Mouse (Mus musculus): ENCODE measurements around the gene Srbd1. TPM values are rescaled to one million over a fixed set of nuclear protein-coding genes. Genes with fewer than 3 reads are reported as not detected.
A peak's percentile ranks its signal among the peaks of the same experiment; 100 is the strongest.

Srbd1 gene
- polyA plus RNA-seq (2011; ENCODE audit: insufficient read depth, insufficient read length, low read depth, missing spikeins): 42.5 and 44.4 TPM in 2 replicates

- peaks cover 12% of the 10 kb centered on the region for H3K36me3 ChIP-seq (ENCODE audit: control insufficient read depth, insufficient read depth, low read length, poor library complexity, severe bottlenecking)
- no peaks in the 10 kb centered on the region for H3K9me3 ChIP-seq (replicated peaks; ENCODE audit: control insufficient read depth, insufficient read depth, low read length, poor library complexity, severe bottlenecking)
- H3K27ac ChIP-seq (ENCODE audit: insufficient read depth, low read length): peak within 1 kb of the TSS; percentile 36
- no peaks in the 10 kb centered on the region for H3K4me1 ChIP-seq (ENCODE audit: control insufficient read depth, insufficient read depth, low read length)
- H3K4me3 ChIP-seq (ENCODE audit: low read depth, low read length): peak within 1 kb of the TSS; percentile 88
- peak within 1 kb of the TSS; percentile 83 for H3K9ac ChIP-seq (ENCODE audit: low read depth, poor library complexity, severe bottlenecking)
- no peaks in the 10 kb centered on the region for H3K27me3 ChIP-seq (ENCODE audit: control insufficient read depth, insufficient read depth, low read length, poor library complexity, severe bottlenecking)
- no peak for TF ChIP-seq EP300 (IDR thresholded peaks at IDR 0.05; ENCODE audit: insufficient read depth, low read depth, low read length)
- TF ChIP-seq POLR2A (IDR thresholded peaks at IDR 0.05; ENCODE audit: insufficient read depth, low read length): peak; percentile 35
- no peak for TF ChIP-seq CTCF (IDR thresholded peaks at IDR 0.05; ENCODE audit: low read depth, low read length)
These were observed at the start of gene Srbd1 for GRCm38 (mm10) chr17:86145079-86145951. Srbd1 (minus strand) TSS chr17:86145175.

DNA sequence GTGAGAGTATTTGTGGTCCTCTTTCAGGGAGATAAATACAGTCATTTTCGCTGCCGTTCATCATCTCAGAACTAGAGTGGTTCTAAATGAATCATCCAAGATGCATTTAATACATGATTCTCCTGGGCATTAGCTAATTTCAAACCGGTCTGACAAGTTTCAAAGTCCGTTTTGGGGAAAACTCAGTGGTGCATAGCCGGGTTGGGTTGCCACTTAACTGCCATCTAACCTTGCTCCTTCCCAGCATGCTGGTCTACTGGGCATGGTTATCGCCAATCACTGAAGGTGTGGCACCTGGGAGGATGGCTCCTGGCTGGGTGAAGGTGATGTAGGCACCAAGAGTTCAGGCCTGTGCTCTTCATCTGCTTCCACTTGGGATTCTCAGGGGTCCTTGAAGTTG, 49.0 kb upstream of the Srbd1 start:
- no peak overlapping the region for H3K27ac ChIP-seq (ENCODE audit: insufficient read depth, low read length)
- H3K9ac ChIP-seq (ENCODE audit: low read depth, poor library complexity, severe bottlenecking): no peak overlapping the region
- H3K4me1 ChIP-seq (ENCODE audit: control insufficient read depth, insufficient read depth, low read length): no peaks in the 10 kb centered on the region
- TF ChIP-seq POLR2A (IDR thresholded peaks at IDR 0.05; ENCODE audit: insufficient read depth, low read length): no peak
- TF ChIP-seq CTCF (IDR thresholded peaks at IDR 0.05; ENCODE audit: low read depth, low read length): no peak
- TF ChIP-seq EP300 (IDR thresholded peaks at IDR 0.05; ENCODE audit: insufficient read depth, low read depth, low read length): no peak
- no peak overlapping the region for H3K4me3 ChIP-seq (ENCODE audit: low read depth, low read length)
- no peaks in the 10 kb centered on the region for H3K27me3 ChIP-seq (ENCODE audit: control insufficient read depth, insufficient read depth, low read length, poor library complexity, severe bottlenecking)
- H3K9me3 ChIP-seq (replicated peaks; ENCODE audit: control insufficient read depth, insufficient read depth, low read length, poor library complexity, severe bottlenecking): no peaks in the 10 kb centered on the region
- H3K36me3 ChIP-seq (ENCODE audit: control insufficient read depth, insufficient read depth, low read length, poor library complexity, severe bottlenecking): no peaks in the 10 kb centered on the region

GRCm38 (mm10) chr17:86187777-86188176, 42.8 kb upstream of the Srbd1 start:
- no peak for TF ChIP-seq EP300 (IDR thresholded peaks at IDR 0.05; ENCODE audit: insufficient read depth, low read depth, low read length)
- Histone ChIP-seq H3K9ac (ENCODE audit: low read depth, poor library complexity, severe bottlenecking) (no peak overlapping the region), H3K27ac (ENCODE audit: insufficient read depth, low read length) (no peak overlapping the region), H3K4me1 (ENCODE audit: control insufficient read depth, insufficient read depth, low read length) (no peaks in the 10 kb centered on the region), H3K9me3 (replicated peaks; ENCODE audit: control insufficient read depth, insufficient read depth, low read length, poor library complexity, severe bottlenecking) (no peaks in the 10 kb centered on the region), H3K4me3 (ENCODE audit: low read depth, low read length) (no peak overlapping the region), H3K36me3 (ENCODE audit: control insufficient read depth, insufficient read depth, low read length, poor library complexity, severe bottlenecking) (no peaks in the 10 kb centered on the region), H3K27me3 (ENCODE audit: control insufficient read depth, insufficient read depth, low read length, poor library complexity, severe bottlenecking) (no peaks in the 10 kb centered on the region)

DNA sequence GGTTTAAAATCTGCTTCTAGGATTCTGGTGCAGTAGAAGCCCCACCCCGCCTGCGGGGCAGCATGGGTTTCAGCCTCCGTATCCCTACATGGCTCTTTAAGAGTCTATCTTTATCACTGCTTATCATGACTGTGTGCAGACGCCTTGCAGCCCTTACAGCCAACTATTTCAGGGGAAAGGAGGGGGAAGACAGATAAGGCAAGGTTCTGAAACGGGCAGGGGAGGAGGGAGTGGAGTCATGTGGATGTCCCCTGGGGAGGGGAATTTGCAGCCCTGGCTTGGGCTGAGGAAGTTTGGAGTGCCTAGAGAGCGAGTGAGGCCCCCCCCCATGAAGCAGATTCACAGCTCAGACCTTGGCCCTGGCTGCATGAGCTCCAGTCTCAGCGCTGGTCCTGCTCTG, 40.6 kb upstream of the Srbd1 start:
- Histone ChIP-seq H3K4me1 (ENCODE audit: control insufficient read depth, insufficient read depth, low read length) (no peaks in the 10 kb centered on the region), H3K36me3 (ENCODE audit: control insufficient read depth, insufficient read depth, low read length, poor library complexity, severe bottlenecking) (no peaks in the 10 kb centered on the region), H3K27me3 (ENCODE audit: control insufficient read depth, insufficient read depth, low read length, poor library complexity, severe bottlenecking) (no peaks in the 10 kb centered on the region), H3K9me3 (replicated peaks; ENCODE audit: control insufficient read depth, insufficient read depth, low read length, poor library complexity, severe bottlenecking) (no peaks in the 10 kb centered on the region), H3K9ac (ENCODE audit: low read depth, poor library complexity, severe bottlenecking) (no peak overlapping the region), H3K4me3 (ENCODE audit: low read depth, low read length) (no peak overlapping the region), H3K27ac (ENCODE audit: insufficient read depth, low read length) (no peak overlapping the region)
- TF ChIP-seq POLR2A (IDR thresholded peaks at IDR 0.05; ENCODE audit: insufficient read depth, low read length): no peak
- no peak for TF ChIP-seq CTCF (IDR thresholded peaks at IDR 0.05; ENCODE audit: low read depth, low read length)

- no peak overlapping the region for H3K27ac ChIP-seq (ENCODE audit: insufficient read depth, low read length)
- no peaks in the 10 kb centered on the region for H3K36me3 ChIP-seq (ENCODE audit: control insufficient read depth, insufficient read depth, low read length, poor library complexity, severe bottlenecking)
- no peak overlapping the region for H3K4me3 ChIP-seq (ENCODE audit: low read depth, low read length)
- TF ChIP-seq EP300 (IDR thresholded peaks at IDR 0.05; ENCODE audit: insufficient read depth, low read depth, low read length) (no peak), CTCF (IDR thresholded peaks at IDR 0.05; ENCODE audit: low read depth, low read length) (no peak), POLR2A (IDR thresholded peaks at IDR 0.05; ENCODE audit: insufficient read depth, low read length) (no peak)
- no peaks in the 10 kb centered on the region for H3K27me3 ChIP-seq (ENCODE audit: control insufficient read depth, insufficient read depth, low read length, poor library complexity, severe bottlenecking)
- no peak overlapping the region for H3K9ac ChIP-seq (ENCODE audit: low read depth, poor library complexity, severe bottlenecking)
- H3K4me1 ChIP-seq (ENCODE audit: control insufficient read depth, insufficient read depth, low read length): no peaks in the 10 kb centered on the region
- H3K9me3 ChIP-seq (replicated peaks; ENCODE audit: control insufficient read depth, insufficient read depth, low read length, poor library complexity, severe bottlenecking): no peaks in the 10 kb centered on the region
These were observed 39.7 kb upstream of the Srbd1 start for GRCm38 (mm10) chr17:86184552-86185209.

GRCm38 (mm10) chr17:86183788-86184187, 38.8 kb upstream of the Srbd1 start:
- Histone ChIP-seq H3K9ac (ENCODE audit: low read depth, poor library complexity, severe bottlenecking) (no peak overlapping the region), H3K36me3 (ENCODE audit: control insufficient read depth, insufficient read depth, low read length, poor library complexity, severe bottlenecking) (no peaks in the 10 kb centered on the region), H3K27me3 (ENCODE audit: control insufficient read depth, insufficient read depth, low read length, poor library complexity, severe bottlenecking) (no peaks in the 10 kb centered on the region), H3K27ac (ENCODE audit: insufficient read depth, low read length) (no peak overlapping the region), H3K4me1 (ENCODE audit: control insufficient read depth, insufficient read depth, low read length) (no peaks in the 10 kb centered on the region), H3K4me3 (ENCODE audit: low read depth, low read length) (no peak overlapping the region), H3K9me3 (replicated peaks; ENCODE audit: control insufficient read depth, insufficient read depth, low read length, poor library complexity, severe bottlenecking) (no peaks in the 10 kb centered on the region)
- no peak for TF ChIP-seq POLR2A (IDR thresholded peaks at IDR 0.05; ENCODE audit: insufficient read depth, low read length)
- TF ChIP-seq EP300 (IDR thresholded peaks at IDR 0.05; ENCODE audit: insufficient read depth, low read depth, low read length): no peak
